Mouse (Mus musculus) forebrain, embryonic 11.5 days (tissue): Measurements from ENCODE around the gene Stpg2. TPM values are rescaled to one million over a fixed set of nuclear protein-coding genes. Genes with fewer than 3 reads are reported as not detected.

Experiments used
- ATAC-seq: fragments of 200-750 bp; cut with Nextera tagmentation; replicated peaks from 2 replicates; pipeline ENCODE4 v1.8.0; 2017; ENCODE audit warnings: moderate TSS enrichment; ENCODE audit not compliant: low FRiP score
- DNase-seq: peaks from one replicate; pipeline ENCODE4 v3.0.0-alpha.2; 2017; ENCODE audit warnings: low spot score
- H3K27ac ChIP-seq: fragments of 300-500 bp; sonication (generic); 2 replicates; pipeline ENCODE4 v1.5.1; 2014; ENCODE audit warnings: low read depth, low read length
- H3K27me3 ChIP-seq: fragments of 300-500 bp; sonication (generic); 2 replicates; pipeline ENCODE4 v1.6.1; 2014; ENCODE audit warnings: mild to moderate bottlenecking, low read length, mixed read lengths; ENCODE audit not compliant: control insufficient read depth, insufficient read depth
- H3K36me3 ChIP-seq: fragments of 300-500 bp; sonication (generic); 2 replicates; pipeline ENCODE4 v1.6.1; 2014; ENCODE audit warnings: mild to moderate bottlenecking, low read length, moderate library complexity, mixed read lengths; ENCODE audit not compliant: control insufficient read depth, insufficient read depth
- H3K4me1 ChIP-seq: fragments of 300-500 bp; sonication (generic); replicated peaks from 2 replicates; pipeline ENCODE4 v1.6.1; 2014; ENCODE audit warnings: low read length, mixed read lengths; ENCODE audit not compliant: control insufficient read depth, insufficient read depth
- H3K4me2 ChIP-seq: fragments of 300-500 bp; sonication (generic); 2 replicates; pipeline ENCODE4 v1.6.1; 2014; ENCODE audit warnings: low read depth, mild to moderate bottlenecking, low read length, moderate library complexity, mixed read lengths; ENCODE audit not compliant: severe bottlenecking
- H3K4me3 ChIP-seq: fragments of 300-500 bp; sonication (generic); 2 replicates; pipeline ENCODE4 v1.5.1; 2014; ENCODE audit warnings: low read depth, low read length
- H3K9ac ChIP-seq: fragments of 300-500 bp; sonication (generic); 2 replicates; pipeline ENCODE4 v1.6.1; 2014; ENCODE audit warnings: low read length
- H3K9me3 ChIP-seq: fragments of 300-500 bp; sonication (generic); 2 replicates; pipeline ENCODE4 v1.6.1; 2016; ENCODE audit warnings: low read length, mixed read lengths; ENCODE audit not compliant: control insufficient read depth
- WGBS: fragments of 180-500 bp; shearing (Covaris S2); extraction: QIAGEN DNeasy Blood & Tissue Kit; methylation state at CpG from one replicate; pipeline ENCODE4 v1.1.7; 2014; 5-methylcytosine and 5-hydroxymethylcytosine counted together
- polyA plus RNA-seq: library from polyadenylated mRNA; unstranded; fragments of >200 nt; fragmentation: Nextera tagmentation; extraction: Ambion mirVana; gene quantifications from 2 replicates; pipeline ENCODE4 v1.2.1, GENCODE M21; 2014

Stpg2 gene
- polyA plus RNA-seq, 1 experiment from 2014 or later = 0.15 TPM

DNA sequence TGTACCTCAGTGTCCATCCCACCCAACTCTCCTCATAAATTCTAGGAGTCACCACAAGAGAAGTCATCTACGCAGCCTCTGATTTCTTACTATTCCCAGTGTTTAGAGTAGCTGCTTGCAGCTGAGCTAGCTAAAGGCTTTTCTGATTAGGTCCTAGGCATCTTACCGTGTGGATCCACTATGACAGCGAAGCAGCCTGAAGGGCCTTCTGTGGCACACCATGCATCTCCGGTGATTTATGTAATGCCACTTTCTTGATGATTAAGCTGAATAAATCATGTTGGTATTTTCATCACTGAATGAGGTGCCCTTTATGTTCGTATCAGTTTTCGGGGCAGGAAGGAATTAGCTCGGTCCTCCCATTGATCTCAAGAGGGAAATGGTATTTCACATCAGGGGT is 523.3 kb downstream of the Stpg2 start:
- Histone ChIP-seq H3K9me3 (no peaks in the 10 kb centered on the region), H3K9ac (no peak overlapping the region), H3K4me1 (no peaks in the 10 kb centered on the region), H3K36me3 (no peaks in the 10 kb centered on the region), H3K4me3 (no peak overlapping the region), H3K4me2 (no peak overlapping the region), H3K27me3 (no peaks in the 10 kb centered on the region), H3K27ac (no peak overlapping the region)
- ATAC-seq (no peak), DNase-seq (no peak)
- 81% methylated on average over 7 of the region's 7 CpGs for WGBS

DNA sequence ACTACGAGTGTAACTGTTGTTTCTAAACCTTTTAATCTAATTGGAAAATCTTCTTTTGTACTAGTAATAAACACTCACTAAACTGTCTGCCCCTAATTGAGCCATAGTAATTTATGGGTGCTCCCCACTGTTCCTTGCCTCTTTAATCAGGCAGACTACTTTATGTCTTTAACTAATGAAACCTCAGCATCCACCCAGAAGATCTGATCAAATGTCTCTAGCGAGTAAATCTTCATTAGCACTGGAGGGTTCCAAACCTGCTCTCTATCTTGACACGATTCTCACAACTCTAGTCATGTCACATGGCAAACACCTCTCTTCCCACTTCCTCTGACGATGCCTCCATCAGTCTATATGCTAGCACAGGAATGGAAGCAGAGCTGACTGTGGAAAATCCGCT is 523.8 kb downstream of the Stpg2 start:
- no peak for DNase-seq
- Histone ChIP-seq H3K4me2 (no peak overlapping the region), H3K9ac (no peak overlapping the region), H3K27ac (no peak overlapping the region), H3K9me3 (no peaks in the 10 kb centered on the region), H3K36me3 (no peaks in the 10 kb centered on the region), H3K4me3 (no peak overlapping the region), H3K4me1 (no peaks in the 10 kb centered on the region), H3K27me3 (no peaks in the 10 kb centered on the region)
- 76% methylated on average over 5 of the region's 5 CpGs for WGBS
- ATAC-seq = no peak

DNA sequence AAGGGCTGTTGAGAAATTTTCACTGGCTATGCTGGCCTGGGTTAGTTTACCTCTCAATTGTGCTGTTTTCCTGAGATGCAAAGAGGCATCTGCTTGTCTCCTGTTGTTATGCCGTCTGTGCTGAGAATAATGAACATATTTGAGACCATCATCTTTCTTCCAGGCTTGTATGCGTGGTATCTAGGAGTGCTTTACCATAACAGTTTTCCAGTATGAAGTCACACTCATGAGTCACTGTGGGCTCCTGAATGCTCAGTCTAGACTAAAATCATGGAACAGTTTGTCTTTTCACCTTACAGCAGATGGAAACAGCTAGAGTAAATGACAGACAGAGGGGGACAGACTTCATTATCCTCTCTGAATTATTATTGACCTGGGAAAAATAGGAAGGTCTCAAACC is 527.7 kb downstream of the Stpg2 start:
- DNase-seq (no peak), ATAC-seq (no peak)
- Histone ChIP-seq H3K9me3 (no peaks in the 10 kb centered on the region), H3K27ac (no peak overlapping the region), H3K9ac (no peak overlapping the region), H3K4me3 (no peak overlapping the region), H3K36me3 (no peaks in the 10 kb centered on the region), H3K4me1 (no peaks in the 10 kb centered on the region), H3K4me2 (no peak overlapping the region), H3K27me3 (no peaks in the 10 kb centered on the region)
- WGBS = 92% methylated on average over 2 of the region's 2 CpGs

DNA sequence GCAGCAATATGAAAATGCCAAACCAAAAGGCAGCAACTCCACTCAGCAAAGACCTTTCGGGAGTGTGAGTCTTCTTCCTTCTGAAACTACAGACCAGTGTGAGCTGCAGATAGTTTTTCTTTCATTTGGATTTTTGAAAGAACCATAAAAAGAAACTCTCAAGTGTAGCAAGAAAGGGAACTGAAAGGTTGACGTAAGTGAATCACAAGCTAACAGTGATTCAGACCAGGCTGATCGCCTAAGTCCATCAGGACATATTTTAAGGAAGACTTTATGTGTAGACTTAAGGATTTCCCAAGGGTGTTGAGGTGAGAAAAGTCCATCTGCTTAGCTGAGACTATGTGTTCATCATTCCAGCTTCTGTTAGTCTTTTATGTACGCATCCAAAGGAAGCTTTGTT is 533.9 kb downstream of the Stpg2 start:
- ATAC-seq = no peak
- Histone ChIP-seq H3K27me3 (no peaks in the 10 kb centered on the region), H3K27ac (no peak overlapping the region), H3K36me3 (no peaks in the 10 kb centered on the region), H3K4me3 (no peak overlapping the region), H3K4me2 (no peak overlapping the region), H3K9me3 (no peaks in the 10 kb centered on the region), H3K9ac (no peak overlapping the region), H3K4me1 (no peaks in the 10 kb centered on the region)
- WGBS = 89% methylated on average over 4 of the region's 4 CpGs
- DNase-seq = no peak

Other genes starting within 250 kb of the Stpg2 start
- gene Rap1gds1, start 130.5 kb upstream of the Stpg2 start, polyA plus RNA-seq = 67.8 and 67.9 TPM in 2 replicates